Mouse (Mus musculus): ENCODE data around the gene Smc6.

Gene Smc6

GRCm38 (mm10) chr12:11265382-11266281, at the start of gene Smc6, which contains the start of gene Gen1:
Gene Smc6, plus strand, starts transcription at chr12:11265886.
Gene Gen1, minus strand, starts transcription at chr12:11265801.
- peak; percentile 80 for DNase-seq (ENCODE audit: low spot score)

DNA sequence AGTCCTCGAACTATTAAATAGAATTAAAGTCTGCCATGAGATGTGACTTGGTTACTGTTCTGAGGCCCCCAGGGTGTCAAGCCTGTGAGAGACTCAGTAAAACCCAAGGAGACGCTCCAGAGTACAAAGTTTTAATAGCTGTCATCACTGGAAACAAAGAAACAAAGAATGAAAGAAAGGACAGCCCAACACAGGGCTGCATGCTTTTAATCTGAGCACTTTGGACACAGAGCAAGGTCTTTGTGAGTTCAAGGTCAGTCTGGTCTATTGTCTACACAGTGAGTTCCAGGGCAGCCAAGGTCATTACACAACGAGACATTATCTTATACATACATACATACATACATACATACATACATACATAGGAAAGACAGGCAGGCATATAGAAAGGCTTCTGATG, 49.2 kb upstream of the Smc6 start:
- no peak for DNase-seq (ENCODE audit: low spot score)

- no peak for DNase-seq (ENCODE audit: low spot score)
Measured at GRCm38 (mm10) chr12:11217726-11218250, 47.9 kb upstream of the Smc6 start.

DNA sequence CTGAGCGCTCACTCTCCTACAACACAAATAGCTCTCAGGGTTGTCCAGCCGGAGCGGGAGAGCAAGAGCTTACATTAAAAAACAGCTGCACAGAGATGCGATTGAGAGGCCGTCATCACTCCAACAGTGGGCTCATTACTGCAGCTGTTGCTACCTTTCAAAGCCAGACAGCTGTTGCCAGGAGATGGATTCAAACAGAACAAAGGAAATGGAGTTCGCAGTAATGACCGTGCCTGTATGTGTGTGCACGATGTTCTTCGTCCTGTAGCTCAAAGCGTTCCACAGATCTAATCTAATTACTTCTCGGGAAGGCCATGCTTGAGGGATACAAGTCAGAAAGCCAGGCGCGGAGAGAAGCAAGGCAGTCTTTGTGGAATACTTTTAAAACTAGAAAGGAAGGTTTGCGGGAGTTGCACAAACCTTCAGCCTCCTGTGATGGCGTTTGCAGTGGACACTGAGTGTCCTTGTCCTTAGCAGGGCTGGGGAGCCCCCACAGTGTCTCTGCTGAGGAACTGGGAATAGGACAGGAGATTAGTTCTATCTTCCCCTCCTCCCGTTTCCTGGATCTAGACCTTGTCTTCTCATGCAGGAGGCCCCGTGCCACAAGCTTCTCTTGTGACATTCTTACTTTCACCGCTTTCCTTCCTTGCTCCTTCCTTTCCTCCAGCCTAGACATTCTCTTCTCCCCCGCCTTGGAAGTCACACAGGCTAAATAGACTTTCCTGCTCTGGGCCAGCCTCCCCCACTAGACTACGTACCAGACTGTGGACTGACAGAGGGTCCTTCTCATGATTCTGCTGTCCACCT, 44.0 kb upstream of the Smc6 start:
- DNase-seq (ENCODE audit: low spot score): no peak

GRCm38 (mm10) chr12:11222566-11222965, 43.1 kb upstream of the Smc6 start:
- no peak for DNase-seq (ENCODE audit: low spot score)

GRCm38 (mm10) chr12:11223090-11223489, 42.6 kb upstream of the Smc6 start:
- DNase-seq (ENCODE audit: low spot score): no peak

DNA sequence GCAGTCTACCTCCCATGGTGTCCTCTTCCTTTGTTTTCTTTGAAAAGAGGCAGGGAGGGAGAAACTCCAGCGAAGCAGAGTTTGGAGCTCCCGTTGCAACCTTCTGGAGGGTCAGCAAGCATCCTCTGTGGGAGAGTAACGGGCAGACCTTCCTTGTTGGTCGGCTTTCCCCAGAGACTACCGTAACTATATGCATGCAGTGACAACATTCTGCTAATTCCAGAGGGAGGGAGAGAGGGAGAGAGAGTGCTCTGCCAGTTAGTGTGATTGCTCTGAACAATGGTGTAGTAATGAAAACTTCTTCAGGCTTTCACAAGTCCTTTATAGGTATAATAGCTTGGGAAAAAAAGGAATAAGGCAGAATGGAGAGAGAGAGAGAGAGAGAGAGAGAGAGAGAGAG, 41.0 kb upstream of the Smc6 start:
- no peak for DNase-seq (ENCODE audit: low spot score)

DNA sequence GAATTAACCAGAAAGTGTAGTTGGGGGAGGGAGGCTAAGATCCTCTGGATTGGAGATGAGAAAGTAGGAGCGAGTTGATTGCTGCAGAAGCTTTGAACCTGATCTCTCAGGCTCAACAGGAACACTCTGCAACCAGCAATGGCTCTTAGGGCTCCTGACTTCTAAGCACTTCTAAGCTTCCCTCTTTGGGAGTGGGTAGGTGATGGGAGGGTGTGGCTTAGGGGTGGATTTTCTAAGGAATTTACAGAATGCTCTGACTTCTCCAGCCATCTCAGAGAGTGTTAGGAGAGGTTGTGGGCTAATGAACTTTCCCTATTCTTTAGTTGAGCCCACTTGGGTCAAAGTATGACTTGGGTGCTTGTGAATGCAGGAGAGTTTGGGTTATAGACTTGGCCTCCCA, 39.6 kb upstream of the Smc6 start:
- DNase-seq (ENCODE audit: low spot score): no peak

GRCm38 (mm10) chr12:11226529-11227268, 39.0 kb upstream of the Smc6 start:
- no peak for DNase-seq (ENCODE audit: low spot score)

DNA sequence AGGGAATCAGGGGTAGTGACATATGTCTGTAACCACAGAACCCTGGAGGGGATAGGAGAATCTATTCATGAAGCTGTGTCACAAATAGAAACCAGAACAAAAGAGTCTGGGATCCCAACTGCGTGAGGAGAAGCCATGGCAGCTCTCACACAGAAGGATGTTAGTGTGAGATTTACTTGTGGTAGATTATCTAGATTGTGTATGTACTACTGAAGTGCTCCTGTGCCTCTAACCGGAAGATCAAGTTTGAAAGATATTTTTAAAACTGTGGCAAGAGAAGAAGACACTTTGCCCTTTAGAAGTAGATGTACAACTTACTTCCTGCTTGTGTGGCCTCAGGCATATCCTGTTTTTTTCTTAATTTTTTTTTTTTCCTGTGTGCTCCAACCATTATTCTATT, 35.4 kb upstream of the Smc6 start:
- no peak for DNase-seq (ENCODE audit: low spot score)

GRCm38 (mm10) chr12:11235996-11236395, 29.7 kb upstream of the Smc6 start:
- no peak for DNase-seq (ENCODE audit: low spot score)

DNA sequence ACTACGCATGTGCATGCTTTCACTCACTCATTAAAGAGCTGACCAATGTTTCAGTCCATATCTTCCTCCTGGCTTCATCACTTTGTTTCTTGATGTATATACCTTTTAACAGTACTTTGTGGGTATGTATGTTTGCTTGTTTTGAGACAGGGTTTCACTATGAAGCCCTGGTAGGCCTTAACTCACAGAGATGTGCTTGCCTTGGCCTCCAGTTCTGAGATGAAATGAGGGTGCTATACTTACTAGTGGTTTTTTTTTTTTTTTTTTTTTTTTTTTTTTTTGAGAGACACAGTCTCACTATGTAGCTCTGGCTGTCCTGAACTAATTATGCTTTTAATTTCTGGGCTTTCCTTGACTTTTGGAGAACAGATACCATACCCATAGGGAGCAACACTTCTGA, 18.2 kb upstream of the Smc6 start:
- DNase-seq (ENCODE audit: low spot score): no peak

GRCm38 (mm10) chr12:11250322-11250721, 15.4 kb upstream of the Smc6 start:
- no peak for DNase-seq (ENCODE audit: low spot score)

DNA sequence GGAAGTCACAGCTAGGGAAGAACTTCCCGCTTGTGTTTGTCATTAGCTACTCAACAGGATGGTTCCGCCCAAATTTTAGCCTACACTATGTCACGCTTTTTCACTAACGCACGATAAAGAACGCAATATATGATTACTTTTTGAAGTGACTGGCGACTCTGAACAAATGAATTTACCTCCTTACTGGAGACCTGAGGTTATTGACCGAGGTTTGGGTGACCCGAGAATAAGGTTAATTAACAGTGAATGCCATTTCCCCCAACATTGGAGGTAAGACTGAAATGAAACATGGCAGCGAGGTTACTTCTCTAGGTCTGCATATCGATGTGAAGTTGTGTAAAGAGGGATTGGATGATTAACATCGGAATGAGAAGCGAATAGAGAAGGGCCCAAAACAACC, 791 bp upstream of the Smc6 start:
- no peak for DNase-seq (ENCODE audit: low spot score)

DNA sequence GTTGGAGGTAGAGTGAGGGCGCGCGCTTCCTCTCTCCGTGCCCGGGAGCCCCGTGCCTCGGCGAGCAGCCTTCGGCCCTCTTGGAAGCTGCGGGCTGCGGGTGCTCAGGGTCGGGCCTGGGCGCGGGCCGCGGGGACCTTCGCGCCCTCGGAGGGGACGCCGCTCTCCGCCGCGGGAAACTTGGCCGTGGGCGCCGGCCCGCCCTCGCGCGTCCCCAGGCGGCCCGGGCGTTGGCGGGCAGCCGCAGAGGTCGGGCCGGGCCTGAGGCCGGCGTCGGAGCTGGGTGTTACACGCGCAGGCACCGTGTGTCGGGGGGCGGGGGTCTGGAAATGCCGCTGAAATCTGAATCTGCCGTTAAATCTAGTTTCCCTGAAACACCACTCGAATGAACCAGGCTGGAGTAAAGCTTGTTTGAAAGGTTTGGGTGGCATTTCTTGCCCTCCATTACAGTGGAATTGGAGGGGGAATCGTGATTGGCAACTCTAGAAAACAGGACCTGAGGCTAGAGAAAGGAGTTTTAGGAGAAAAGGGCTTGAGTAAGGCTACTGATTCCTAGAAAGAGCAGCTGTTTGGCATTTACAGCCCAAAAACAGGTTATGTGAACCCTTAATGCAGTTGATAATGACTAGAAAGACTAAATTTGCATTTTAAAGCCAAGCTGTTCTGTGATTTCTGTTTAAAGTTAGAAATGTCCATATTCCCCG, 748 bp downstream of the Smc6 start:
- DNase-seq (ENCODE audit: low spot score): no peak

DNA sequence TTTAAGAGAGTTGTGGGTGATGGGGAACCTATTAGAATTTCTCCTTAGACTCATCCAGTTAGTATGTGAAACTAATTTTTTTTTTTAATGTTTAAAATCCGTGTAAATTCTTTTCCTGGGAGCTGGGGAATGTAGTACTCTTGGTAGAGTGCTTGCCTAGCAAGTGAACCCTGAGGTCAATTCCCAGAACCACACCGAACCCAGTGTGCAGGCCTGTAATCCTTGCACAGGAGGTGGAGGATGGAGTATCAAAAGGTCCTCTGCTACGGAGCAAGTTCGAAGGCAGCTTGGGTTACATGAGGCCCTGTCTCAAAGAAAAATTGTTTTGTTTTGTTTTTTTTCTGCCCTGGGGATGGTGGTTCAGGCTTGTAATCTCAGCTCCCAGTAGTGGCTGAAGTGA, 1.3 kb downstream of the Smc6 start:
- no peak for DNase-seq (ENCODE audit: low spot score)

GRCm38 (mm10) chr12:11272568-11272967, 6.9 kb downstream of the Smc6 start:
- DNase-seq (ENCODE audit: low spot score): no peak

DNA sequence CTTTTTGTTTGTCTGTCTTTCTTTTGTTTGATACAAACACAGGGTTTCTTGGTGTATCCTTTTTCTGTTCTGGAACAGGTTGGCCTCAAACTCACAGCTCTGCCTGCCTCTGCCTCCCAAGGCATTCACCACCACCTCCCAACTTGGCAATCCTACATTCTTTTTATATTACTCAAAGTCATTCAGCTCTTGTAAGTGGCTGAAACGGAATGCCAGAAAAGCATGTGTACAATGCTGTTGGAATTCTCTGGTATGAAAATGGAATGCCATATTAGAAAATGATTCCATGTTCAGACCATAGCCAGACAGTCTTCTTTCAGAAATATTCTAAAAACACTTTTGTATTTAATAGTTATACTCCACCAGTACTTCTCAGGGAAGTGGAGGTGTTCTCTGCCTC, 7.5 kb downstream of the Smc6 start:
- no peak for DNase-seq (ENCODE audit: low spot score)

DNA sequence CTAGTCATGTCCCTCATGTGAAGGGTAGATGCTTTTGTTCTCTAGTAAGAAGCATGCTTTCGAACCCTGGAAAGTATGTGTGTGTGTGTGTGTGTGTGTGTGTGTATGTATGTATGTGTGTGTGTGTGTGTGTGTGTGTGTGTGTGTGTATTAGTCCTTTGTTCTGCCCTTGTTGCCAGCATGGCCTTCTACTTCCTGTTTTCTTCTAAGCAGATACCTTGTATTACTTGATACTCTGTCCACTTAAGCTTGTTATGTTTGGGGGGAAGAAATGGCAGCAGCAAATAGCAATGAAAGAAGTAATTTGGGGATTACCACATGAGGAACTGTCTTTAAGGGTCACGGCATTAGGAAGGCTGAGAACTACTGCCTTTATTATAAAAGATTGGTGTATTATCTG, 10.9 kb downstream of the Smc6 start:
- no peak for DNase-seq (ENCODE audit: low spot score)

GRCm38 (mm10) chr12:11277207-11277606, 11.5 kb downstream of the Smc6 start:
- no peak for DNase-seq (ENCODE audit: low spot score)

DNA sequence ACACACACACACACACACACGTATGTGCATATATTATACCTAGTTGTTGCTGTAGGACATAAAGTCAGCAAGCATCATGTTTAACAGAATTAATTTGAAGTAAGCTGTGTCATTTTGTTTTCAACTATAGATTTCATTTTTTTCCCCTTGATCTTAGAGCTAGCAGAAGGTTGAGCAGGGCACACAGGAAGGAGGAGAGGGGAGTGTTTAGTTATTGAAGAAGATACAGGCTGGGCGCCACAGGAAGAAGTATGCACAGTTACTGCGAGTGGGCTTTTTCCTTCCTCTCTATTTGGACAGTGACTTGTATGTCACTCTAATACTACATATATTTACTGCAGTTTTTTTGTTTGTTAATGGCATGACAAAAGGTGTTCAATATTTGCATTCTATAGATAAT, 14.2 kb downstream of the Smc6 start:
- no peak for DNase-seq (ENCODE audit: low spot score)

DNA sequence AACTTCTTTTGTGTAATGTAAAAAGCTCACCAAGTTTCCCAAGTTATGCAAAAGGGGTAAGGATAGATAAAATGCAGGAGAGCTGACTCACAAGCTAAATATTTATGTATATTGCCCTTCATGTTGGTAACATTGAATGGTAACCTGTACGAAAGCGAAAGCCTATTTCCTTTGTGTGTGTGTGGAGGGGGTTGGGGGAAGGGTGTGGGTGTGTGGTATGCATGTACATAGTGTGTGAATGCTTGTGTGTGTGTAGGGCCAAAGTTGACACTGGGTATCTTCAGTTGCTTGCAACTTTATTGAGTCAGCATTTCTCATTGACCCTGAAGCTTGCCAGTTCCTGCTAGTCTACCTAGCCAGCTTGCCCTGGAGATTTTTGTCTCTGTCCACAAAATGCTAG, 15.9 kb downstream of the Smc6 start:
- no peak for DNase-seq (ENCODE audit: low spot score)
